Mouse (Mus musculus): Measurements from ENCODE around the gene Mymx. TPM values are rescaled to one million over a fixed set of nuclear protein-coding genes. Genes with fewer than 3 reads are reported as not detected.

The Mymx gene
- polyA plus RNA-seq (2014; fragmentation: Nextera tagmentation; extraction: Ambion mirVana), result 0.31 TPM in 1 of 2 replicates, not detected in the other

GRCm38 (mm10) chr17:45601877-45602304 lies at the start of gene Mymx:
Mymx (minus strand) TSS chr17:45602102.
- no peak within 1 kb of the TSS for H3K4me3 ChIP-seq (ENCODE audit: low read depth, low read length)
- peaks cover 28% of the 10 kb centered on the region for H3K4me1 ChIP-seq (replicated peaks; ENCODE audit: control insufficient read depth, insufficient read depth, low read length)
- no peak within 1 kb of the TSS for H3K27ac ChIP-seq (ENCODE audit: low read depth)
- peaks cover 4% of the 10 kb centered on the region; the same call in 1 of the 2 replicates for H3K27me3 ChIP-seq (replicated peaks; ENCODE audit: control insufficient read depth, insufficient read depth, low read length)
- no peaks in the 10 kb centered on the region for H3K9me3 ChIP-seq (ENCODE audit: control insufficient read depth, low read length)
- no peaks in the 10 kb centered on the region for H3K36me3 ChIP-seq (ENCODE audit: control insufficient read depth, insufficient read depth, low read length)
- H3K9ac ChIP-seq (ENCODE audit: low read length), result no peak within 1 kb of the TSS
- DNase-seq (ENCODE audit: low spot score), result no peak
- ATAC-seq (replicated peaks; ENCODE audit: low FRiP score, low TSS enrichment, low read depth), result no peak
- peak within 1 kb of the TSS; percentile 3; the same call in 1 of the 2 replicates for H3K4me2 ChIP-seq (ENCODE audit: low read length)
- WGBS, result 35% methylated on average over 6 of the region's 6 CpGs

GRCm38 (mm10) chr17:45644185-45644584 lies 42.3 kb upstream of the Mymx start:
- WGBS, result 91% methylated on average over 4 of the region's 4 CpGs
- Histone ChIP-seq H3K9ac (ENCODE audit: low read length) (no peak overlapping the region), H3K4me2 (ENCODE audit: low read length) (no peak overlapping the region), H3K36me3 (ENCODE audit: control insufficient read depth, insufficient read depth, low read length) (no peaks in the 10 kb centered on the region), H3K4me3 (ENCODE audit: low read depth, low read length) (no peak overlapping the region), H3K27ac (ENCODE audit: low read depth) (no peak overlapping the region), H3K27me3 (replicated peaks; ENCODE audit: control insufficient read depth, insufficient read depth, low read length) (no peaks in the 10 kb centered on the region), H3K9me3 (ENCODE audit: control insufficient read depth, low read length) (no peaks in the 10 kb centered on the region), H3K4me1 (replicated peaks; ENCODE audit: control insufficient read depth, insufficient read depth, low read length) (no peaks in the 10 kb centered on the region)
- ATAC-seq (replicated peaks; ENCODE audit: low FRiP score, low TSS enrichment, low read depth), result no peak
- DNase-seq (ENCODE audit: low spot score), result no peak

- Histone ChIP-seq H3K9ac (ENCODE audit: low read length) (no peak overlapping the region), H3K9me3 (ENCODE audit: control insufficient read depth, low read length) (no peaks in the 10 kb centered on the region), H3K4me3 (ENCODE audit: low read depth, low read length) (no peak overlapping the region), H3K36me3 (ENCODE audit: control insufficient read depth, insufficient read depth, low read length) (no peaks in the 10 kb centered on the region), H3K27me3 (replicated peaks; ENCODE audit: control insufficient read depth, insufficient read depth, low read length) (no peaks in the 10 kb centered on the region), H3K4me2 (ENCODE audit: low read length) (no peak overlapping the region), H3K4me1 (replicated peaks; ENCODE audit: control insufficient read depth, insufficient read depth, low read length) (no peaks in the 10 kb centered on the region), H3K27ac (ENCODE audit: low read depth) (no peak overlapping the region)
- peak; percentile 84 for DNase-seq (ENCODE audit: low spot score)
- WGBS, result 25% methylated on average over 12 of the region's 12 CpGs
- ATAC-seq (replicated peaks; ENCODE audit: low FRiP score, low TSS enrichment, low read depth), result 0 out of 2 replicates have a peak, but pooled peaks have one; percentile 15
Measured at GRCm38 (mm10) chr17:45642701-45643100, 40.8 kb upstream of the Mymx start.

- Histone ChIP-seq H3K4me3 (ENCODE audit: low read depth, low read length) (no peak overlapping the region), H3K27me3 (replicated peaks; ENCODE audit: control insufficient read depth, insufficient read depth, low read length) (no peaks in the 10 kb centered on the region), H3K9ac (ENCODE audit: low read length) (no peak overlapping the region), H3K9me3 (ENCODE audit: control insufficient read depth, low read length) (no peaks in the 10 kb centered on the region), H3K36me3 (ENCODE audit: control insufficient read depth, insufficient read depth, low read length) (no peaks in the 10 kb centered on the region), H3K27ac (ENCODE audit: low read depth) (no peak overlapping the region), H3K4me1 (replicated peaks; ENCODE audit: control insufficient read depth, insufficient read depth, low read length) (no peaks in the 10 kb centered on the region), H3K4me2 (ENCODE audit: low read length) (no peak overlapping the region)
- DNase-seq (ENCODE audit: low spot score), result no peak
- no peak for ATAC-seq (replicated peaks; ENCODE audit: low FRiP score, low TSS enrichment, low read depth)
- 83% methylated on average over 8 of the region's 8 CpGs for WGBS
Measured at GRCm38 (mm10) chr17:45641981-45642380, 40.1 kb upstream of the Mymx start.

- Histone ChIP-seq H3K9ac (ENCODE audit: low read length) (no peak overlapping the region), H3K36me3 (ENCODE audit: control insufficient read depth, insufficient read depth, low read length) (no peaks in the 10 kb centered on the region), H3K4me1 (replicated peaks; ENCODE audit: control insufficient read depth, insufficient read depth, low read length) (no peaks in the 10 kb centered on the region), H3K4me3 (ENCODE audit: low read depth, low read length) (no peak overlapping the region), H3K27ac (ENCODE audit: low read depth) (no peak overlapping the region), H3K4me2 (ENCODE audit: low read length) (no peak overlapping the region), H3K9me3 (ENCODE audit: control insufficient read depth, low read length) (no peaks in the 10 kb centered on the region), H3K27me3 (replicated peaks; ENCODE audit: control insufficient read depth, insufficient read depth, low read length) (no peaks in the 10 kb centered on the region)
- DNase-seq (ENCODE audit: low spot score) (no peak), ATAC-seq (replicated peaks; ENCODE audit: low FRiP score, low TSS enrichment, low read depth) (no peak)
- WGBS, result 78% methylated on average over 16 of the region's 16 CpGs
Measured at GRCm38 (mm10) chr17:45638596-45639295, 36.8 kb upstream of the Mymx start.

- WGBS, result 77% methylated on average over 5 of the region's 5 CpGs
- no peaks in the 10 kb centered on the region for H3K9me3 ChIP-seq (ENCODE audit: control insufficient read depth, low read length)
- H3K27ac ChIP-seq (ENCODE audit: low read depth), result no peak overlapping the region
- no peak overlapping the region for H3K9ac ChIP-seq (ENCODE audit: low read length)
- H3K4me3 ChIP-seq (ENCODE audit: low read depth, low read length), result no peak overlapping the region
- ATAC-seq (replicated peaks; ENCODE audit: low FRiP score, low TSS enrichment, low read depth), result no peak
- no peaks in the 10 kb centered on the region for H3K36me3 ChIP-seq (ENCODE audit: control insufficient read depth, insufficient read depth, low read length)
- H3K27me3 ChIP-seq (replicated peaks; ENCODE audit: control insufficient read depth, insufficient read depth, low read length), result no peaks in the 10 kb centered on the region
- peaks cover 16% of the 10 kb centered on the region for H3K4me1 ChIP-seq (replicated peaks; ENCODE audit: control insufficient read depth, insufficient read depth, low read length)
- H3K4me2 ChIP-seq (ENCODE audit: low read length), result no peak overlapping the region
- DNase-seq (ENCODE audit: low spot score), result no peak
Measured at GRCm38 (mm10) chr17:45634033-45634432, 32.1 kb upstream of the Mymx start.

GRCm38 (mm10) chr17:45631940-45632339 lies 30.0 kb upstream of the Mymx start:
- H3K27me3 ChIP-seq (replicated peaks; ENCODE audit: control insufficient read depth, insufficient read depth, low read length), result no peaks in the 10 kb centered on the region
- WGBS, result 78% methylated on average over 6 of the region's 6 CpGs
- no peak for ATAC-seq (replicated peaks; ENCODE audit: low FRiP score, low TSS enrichment, low read depth)
- no peak overlapping the region for H3K27ac ChIP-seq (ENCODE audit: low read depth)
- DNase-seq (ENCODE audit: low spot score), result no peak
- no peak overlapping the region for H3K9ac ChIP-seq (ENCODE audit: low read length)
- H3K4me1 ChIP-seq (replicated peaks; ENCODE audit: control insufficient read depth, insufficient read depth, low read length), result peaks cover 16% of the 10 kb centered on the region
- H3K4me3 ChIP-seq (ENCODE audit: low read depth, low read length), result no peak overlapping the region
- no peaks in the 10 kb centered on the region for H3K36me3 ChIP-seq (ENCODE audit: control insufficient read depth, insufficient read depth, low read length)
- H3K4me2 ChIP-seq (ENCODE audit: low read length), result no peak overlapping the region
- H3K9me3 ChIP-seq (ENCODE audit: control insufficient read depth, low read length), result no peaks in the 10 kb centered on the region

GRCm38 (mm10) chr17:45630992-45631391 lies 29.1 kb upstream of the Mymx start:
- no peak for DNase-seq (ENCODE audit: low spot score)
- no peaks in the 10 kb centered on the region for H3K9me3 ChIP-seq (ENCODE audit: control insufficient read depth, low read length)
- no peak overlapping the region for H3K4me3 ChIP-seq (ENCODE audit: low read depth, low read length)
- H3K27ac ChIP-seq (ENCODE audit: low read depth), result no peak overlapping the region
- no peaks in the 10 kb centered on the region for H3K36me3 ChIP-seq (ENCODE audit: control insufficient read depth, insufficient read depth, low read length)
- H3K9ac ChIP-seq (ENCODE audit: low read length), result no peak overlapping the region
- H3K4me2 ChIP-seq (ENCODE audit: low read length), result no peak overlapping the region; the same call in 1 of the 2 replicates
- H3K27me3 ChIP-seq (replicated peaks; ENCODE audit: control insufficient read depth, insufficient read depth, low read length), result no peaks in the 10 kb centered on the region
- peaks cover 19% of the 10 kb centered on the region for H3K4me1 ChIP-seq (replicated peaks; ENCODE audit: control insufficient read depth, insufficient read depth, low read length)
- WGBS, result 56% methylated on average over 3 of the region's 3 CpGs
- no peak for ATAC-seq (replicated peaks; ENCODE audit: low FRiP score, low TSS enrichment, low read depth)
